Mouse (Mus musculus) CH12.LX (cell line): ENCODE measurements around the gene Rab11fip5. TPM values are rescaled to one million over a fixed set of nuclear protein-coding genes. Genes with fewer than 3 reads are reported as not detected.

Experiments used
- DNase-seq: peaks from one replicate; pipeline ENCODE4 v3.0.0-alpha.2; 2013; ENCODE audit errors: extremely low read depth
- H3K27ac ChIP-seq: 2 replicates; pipeline ENCODE4 v1.5.1; 2012; ENCODE audit warnings: low read depth, mild to moderate bottlenecking, control low read depth, moderate library complexity; ENCODE audit not compliant: insufficient read depth
- H3K27me3 ChIP-seq: replicated peaks from 2 replicates; pipeline ENCODE3; 2012; ENCODE audit warnings: inconsistent platforms
- H3K36me3 ChIP-seq, 2 experiments: replicated peaks in 1 of 2; 2 replicates each; pipeline versions ENCODE3 to v1.6.1; 2012; ENCODE audit warnings: inconsistent platforms in 1 of 2, low read length in 1 of 2, mild to moderate bottlenecking in 1 of 2, mixed read lengths in 1 of 2, moderate library complexity in 1 of 2; ENCODE audit not compliant: control insufficient read depth in 1 of 2, insufficient read depth in 1 of 2
- H3K4me1 ChIP-seq, 2 experiments: 2 replicates each; pipeline ENCODE4 v1.6.1; 2012; ENCODE audit warnings: inconsistent platforms in 1 of 2, moderate library complexity in 1 of 2; ENCODE audit not compliant: insufficient read depth in 2 of 2, control insufficient read depth in 1 of 2
- H3K4me2 ChIP-seq: 2 replicates; pipeline ENCODE4 v1.6.1; 2012; ENCODE audit warnings: low read depth, mild to moderate bottlenecking, control low read depth; ENCODE audit not compliant: poor library complexity, insufficient read depth, severe bottlenecking
- H3K4me3 ChIP-seq, 3 experiments: fragments of 150-350 bp in 1 of 3; sonication (generic) in 1 of 3; replicated peaks in 1 of 3; 2 replicates each; pipeline versions ENCODE3 to v1.5.1; 2011 to 2012; ENCODE audit warnings: low read depth in 2 of 3, low read length in 2 of 3, mild to moderate bottlenecking in 2 of 3, moderate library complexity in 2 of 3, control low read depth in 1 of 3, improper control_type of control experiment in 1 of 3, inconsistent platforms in 1 of 3, mixed read lengths in 1 of 3; ENCODE audit not compliant: poor library complexity in 1 of 3
- H3K79me2 ChIP-seq: replicated peaks from 2 replicates; pipeline ENCODE4 v1.6.1; 2012; ENCODE audit warnings: mild to moderate bottlenecking, moderate library complexity; ENCODE audit not compliant: control insufficient read depth, poor library complexity, insufficient read depth, severe bottlenecking; ENCODE audit errors: extremely low read depth
- H3K9ac ChIP-seq: 2 replicates; pipeline ENCODE4 v1.6.1; 2012; ENCODE audit warnings: low read depth, mild to moderate bottlenecking, control low read depth, moderate library complexity; ENCODE audit not compliant: insufficient read depth
- H3K9me3 ChIP-seq: replicated peaks from 2 replicates; pipeline ENCODE3; 2012; ENCODE audit warnings: low read length, inconsistent platforms, mixed read lengths
- CHD1 ChIP-seq: IDR thresholded peaks from 2 replicates; pipeline ENCODE4 v1.6.1; 2012; ENCODE audit warnings: low read depth, low read length, improper control_type of control experiment, inconsistent platforms
- CHD2 ChIP-seq: IDR thresholded peaks from 2 replicates; pipeline ENCODE4 v1.6.1; 2011; ENCODE audit warnings: low read length, improper control_type of control experiment
- CTCF ChIP-seq, 2 experiments: IDR thresholded peaks in 1 of 2; conservative IDR thresholded peaks in 1 of 2; 2 replicates each; pipeline ENCODE4 v1.5.1; 2011 to 2012; ENCODE audit warnings: low read depth in 2 of 2, low read length in 2 of 2, improper control_type of control experiment in 1 of 2, inconsistent platforms in 1 of 2, mild to moderate bottlenecking in 1 of 2, moderate library complexity in 1 of 2
- E2F4 ChIP-seq: IDR thresholded peaks from 2 replicates; pipeline ENCODE4 v1.6.1; 2011; ENCODE audit warnings: low read depth, low read length, improper control_type of control experiment; ENCODE audit not compliant: insufficient replicate concordance
- ELF1 ChIP-seq: IDR thresholded peaks from 2 replicates; pipeline ENCODE4 v1.6.1; 2014; ENCODE audit warnings: low read depth, mild to moderate bottlenecking, inconsistent platforms, low read length, improper control_type of control experiment
- EP300 ChIP-seq: IDR thresholded peaks from 2 replicates; pipeline ENCODE4 v1.6.1; 2011; ENCODE audit warnings: low read length, improper control_type of control experiment
- GABPA ChIP-seq: IDR thresholded peaks from 2 replicates; pipeline ENCODE4 v1.6.1; 2012; ENCODE audit warnings: low read depth, low read length, improper control_type of control experiment, inconsistent platforms; ENCODE audit not compliant: insufficient replicate concordance
- IRF4 ChIP-seq: IDR thresholded peaks from 2 replicates; pipeline ENCODE4 v1.6.1; 2014; ENCODE audit warnings: low read depth, mild to moderate bottlenecking, inconsistent platforms, low read length, improper control_type of control experiment
- JUN ChIP-seq: IDR thresholded peaks from 2 replicates; pipeline ENCODE4 v1.6.1; 2011; ENCODE audit warnings: low read depth, mild to moderate bottlenecking, low read length, improper control_type of control experiment, moderate library complexity; ENCODE audit not compliant: insufficient read depth
- MAFK ChIP-seq: IDR thresholded peaks from 2 replicates; pipeline ENCODE4 v1.6.1; 2011; ENCODE audit warnings: low read length, improper control_type of control experiment; ENCODE audit not compliant: insufficient replicate concordance
- MEF2A ChIP-seq: IDR thresholded peaks from 2 replicates; pipeline ENCODE4 v1.6.1; 2014; ENCODE audit warnings: low read depth, mild to moderate bottlenecking, inconsistent platforms, low read length, improper control_type of control experiment, borderline replicate concordance
- NELFE ChIP-seq: IDR thresholded peaks from 2 replicates; pipeline ENCODE4 v1.6.1; 2011; ENCODE audit warnings: low read depth, low read length, improper control_type of control experiment
- POLR2A ChIP-seq: IDR thresholded peaks from 2 replicates; pipeline ENCODE4 v1.6.1; 2011; ENCODE audit warnings: low read depth, mild to moderate bottlenecking, improper control_type of control experiment, low read length
- RAD21 ChIP-seq: IDR thresholded peaks from 2 replicates; pipeline ENCODE4 v1.6.1; 2011; ENCODE audit warnings: low read depth, mild to moderate bottlenecking, low read length, improper control_type of control experiment, moderate library complexity
- RCOR1 ChIP-seq: conservative IDR thresholded peaks from 2 replicates; pipeline ENCODE4 v1.6.1; 2012; ENCODE audit warnings: low read depth, mild to moderate bottlenecking, inconsistent platforms, low read length, improper control_type of control experiment
- SIN3A ChIP-seq: IDR thresholded peaks from 2 replicates; pipeline ENCODE4 v1.6.1; 2012; ENCODE audit warnings: low read length, improper control_type of control experiment, inconsistent platforms
- SMC3 ChIP-seq: IDR thresholded peaks from 2 replicates; pipeline ENCODE4 v1.6.1; 2011; ENCODE audit warnings: low read depth, low read length, improper control_type of control experiment
- UBTF ChIP-seq: IDR thresholded peaks from 2 replicates; pipeline ENCODE4 v1.6.1; 2012; ENCODE audit warnings: low read depth, mild to moderate bottlenecking, inconsistent platforms, low read length, improper control_type of control experiment, moderate library complexity
- USF1 ChIP-seq: IDR thresholded peaks from 2 replicates; pipeline ENCODE4 v1.6.1; 2014; ENCODE audit warnings: low read depth, mild to moderate bottlenecking, inconsistent platforms, low read length, improper control_type of control experiment
- ZC3H11A ChIP-seq: IDR thresholded peaks from 2 replicates; pipeline ENCODE4 v1.6.1; 2012; ENCODE audit warnings: low read depth, mild to moderate bottlenecking, inconsistent platforms, low read length, improper control_type of control experiment
- ZKSCAN1 ChIP-seq: IDR thresholded peaks from 2 replicates; pipeline ENCODE4 v1.6.1; 2012; ENCODE audit warnings: low read depth, inconsistent platforms, low read length, improper control_type of control experiment, borderline replicate concordance
- dilution Hi-C: fragments of 300-500 bp; cut with MboI; formaldehyde crosslinking; loops from 2 replicates; pipeline ENCODE4 v1.14.3; 2020; ENCODE audit warnings: low sequenced_read_pairs; ENCODE audit not compliant: extremely low pct_unique_long_range_greater_than_20kb, extremely low pct_ligation_motif_present
- in situ Hi-C: fragments of 300-500 bp; cut with MboI; formaldehyde crosslinking; loops from 3 replicates; pipeline ENCODE4 v1.14.3; 2019; ENCODE audit warnings: low sequenced_read_pairs, low pct_ligation_motif_present, low pct_unique_long_range_greater_than_20kb, mixed read lengths
- polyA plus RNA-seq: library from polyadenylated mRNA; unstranded; fragments of >175 nt; gene quantifications from 2 replicates; pipeline ENCODE4 v1.2.1, GENCODE M21; 2012; ENCODE audit warnings: low read depth; ENCODE audit not compliant: insufficient read length
- total RNA-seq, 2 experiments: library from RNA; depleted of rRNA; stranded (reverse); fragments of 300-350 nt in 1 of 2; fragments of >200 nt in 1 of 2; gene quantifications; 2 replicates each; pipeline ENCODE4 v1.2.3; 2012 to 2014

Rab11fip5 gene
- total and polyA plus RNA-seq, 3 experiments, result 0.13 to 0.30 (median 0.17) TPM

- no peaks in the 10 kb centered on the region for H3K79me2 ChIP-seq
- no peak overlapping the region for H3K4me2 ChIP-seq
- H3K27ac ChIP-seq, result no peak overlapping the region
- TF ChIP-seq MEF2A (no peak), SMC3 (peak; percentile 58), ZC3H11A (no peak), CTCF (conservative IDR thresholded peaks at IDR 0.05 in 1 of 2, IDR thresholded peaks at IDR 0.05 in 1 of 2; ENCODE audit: low read depth in 2 of 2, low read length in 2 of 2) (peak; percentile 37 to 77; a peak in 3 of 4 replicates), JUN (no peak), IRF4 (0 out of 2 replicates have a peak, but pooled peaks have one; percentile 7), NELFE (no peak), E2F4 (no peak), RCOR1 (no peak), RAD21 (peak; percentile 37), ELF1 (peak; percentile 51; the same call in 1 of the 2 replicates)
- no peak overlapping the region for H3K4me3 ChIP-seq
- no peaks in the 10 kb centered on the region for H3K4me1 ChIP-seq
- no peak overlapping the region for H3K9ac ChIP-seq
- peaks cover 84% of the 10 kb centered on the region for H3K27me3 ChIP-seq
- in situ Hi-C loops, result no loop called here
- H3K36me3 ChIP-seq, result no peaks in the 10 kb centered on the region
- DNase-seq, result peak; percentile 42
- no peaks in the 10 kb centered on the region for H3K9me3 ChIP-seq
- dilution Hi-C loops, result no loop called here
Measured at GRCm38 (mm10) chr6:85339273-85339901, 35.0 kb downstream of the Rab11fip5 start.

GRCm38 (mm10) chr6:85336944-85337343 lies 37.5 kb downstream of the Rab11fip5 start:
- no peak overlapping the region for H3K4me2 ChIP-seq
- H3K9me3 ChIP-seq, result no peaks in the 10 kb centered on the region
- no peaks in the 10 kb centered on the region for H3K79me2 ChIP-seq
- H3K36me3 ChIP-seq, result no peaks in the 10 kb centered on the region
- no peak for DNase-seq
- peaks cover 0 to 10% of the 10 kb centered on the region in 2 experiments; a peak in 2 of 4 replicates for H3K4me1 ChIP-seq
- H3K27me3 ChIP-seq, result peaks cover 71% of the 10 kb centered on the region
- dilution Hi-C loops (no loop called here), in situ Hi-C loops (no loop called here)
- TF ChIP-seq USF1, result no peak
- TF ChIP-seq EP300, result no peak
- no peak for TF ChIP-seq E2F4
- TF ChIP-seq CHD1, result no peak
- TF ChIP-seq MAFK, result no peak
- TF ChIP-seq JUN, result no peak
- no peak for TF ChIP-seq CHD2
- TF ChIP-seq MEF2A, result no peak
- no peak for TF ChIP-seq ZKSCAN1
- no peak for TF ChIP-seq GABPA
- no peak for TF ChIP-seq RAD21
- TF ChIP-seq SIN3A, result no peak
- no peak for TF ChIP-seq UBTF
- TF ChIP-seq POLR2A, result no peak
- no peak for TF ChIP-seq CTCF (conservative IDR thresholded peaks at IDR 0.05 in 1 of 2, IDR thresholded peaks at IDR 0.05 in 1 of 2; ENCODE audit: low read depth in 2 of 2, low read length in 2 of 2)
- no peak overlapping the region for H3K27ac ChIP-seq
- H3K9ac ChIP-seq, result no peak overlapping the region
- H3K4me3 ChIP-seq, result no peak overlapping the region
